Mouse (Mus musculus) urinary bladder, adult 2 months (tissue): ENCODE data around the gene Car2. TPM values are rescaled to one million over a fixed set of nuclear protein-coding genes. Genes with fewer than 3 reads are reported as not detected.

Experiments
- DNase-seq: peaks from one replicate; pipeline ENCODE4 v3.0.0; 2022; ENCODE audit warnings: low spot score
- polyA plus RNA-seq: library from polyadenylated mRNA; depleted of rRNA; stranded (reverse); fragments of >200 nt; gene quantifications from 2 replicates; pipeline ENCODE4 v1.2.3, GENCODE M21; 2012; rRNA removed

Gene Car2
- 18.4 and 21.6 TPM in 2 replicates for polyA plus RNA-seq

- peak; percentile 56 for DNase-seq
Measured at GRCm38 (mm10) chr3:14886102-14887098, at the start of gene Car2. Car2 (plus strand) TSS chr3:14886273.

GRCm38 (mm10) chr3:14838936-14839335 is 47.1 kb upstream of the Car2 start:
- no peak for DNase-seq

- no peak for DNase-seq
Measured at GRCm38 (mm10) chr3:14839466-14840118, 46.5 kb upstream of the Car2 start.

GRCm38 (mm10) chr3:14848587-14849254 is 37.4 kb upstream of the Car2 start:
- DNase-seq: no peak

- no peak for DNase-seq
Measured at GRCm38 (mm10) chr3:14853966-14854365, 32.1 kb upstream of the Car2 start.

- DNase-seq: no peak
Measured at GRCm38 (mm10) chr3:14854446-14854845, 31.6 kb upstream of the Car2 start.

GRCm38 (mm10) chr3:14857874-14858273 is 28.2 kb upstream of the Car2 start:
- DNase-seq: no peak

- DNase-seq: no peak
Measured at GRCm38 (mm10) chr3:14860291-14860690, 25.8 kb upstream of the Car2 start.

- no peak for DNase-seq
Measured at GRCm38 (mm10) chr3:14861165-14861564, 24.9 kb upstream of the Car2 start.

- DNase-seq: no peak
Measured at GRCm38 (mm10) chr3:14861787-14862186, 24.3 kb upstream of the Car2 start.

GRCm38 (mm10) chr3:14862654-14863021 is 23.4 kb upstream of the Car2 start:
- DNase-seq: no peak

- DNase-seq: no peak
Measured at GRCm38 (mm10) chr3:14863022-14863711, 22.9 kb upstream of the Car2 start, which contains the start of gene Car3. Car3 (plus strand) TSS chr3:14863512.

- DNase-seq: no peak
Measured at GRCm38 (mm10) chr3:14863922-14864321, 22.2 kb upstream of the Car2 start.

- DNase-seq: no peak
Measured at GRCm38 (mm10) chr3:14865941-14866340, 20.1 kb upstream of the Car2 start.

GRCm38 (mm10) chr3:14869779-14870178 is 16.3 kb upstream of the Car2 start:
- DNase-seq: no peak

- DNase-seq: no peak
Measured at GRCm38 (mm10) chr3:14870528-14870927, 15.5 kb upstream of the Car2 start.

- DNase-seq: no peak
Measured at GRCm38 (mm10) chr3:14871386-14871785, 14.7 kb upstream of the Car2 start.

- no peak for DNase-seq
Measured at GRCm38 (mm10) chr3:14874402-14875040, 11.6 kb upstream of the Car2 start.

GRCm38 (mm10) chr3:14876325-14876918 is 9.7 kb upstream of the Car2 start:
- no peak for DNase-seq

- DNase-seq: no peak
Measured at GRCm38 (mm10) chr3:14877251-14877909, 8.7 kb upstream of the Car2 start.
